Mouse (Mus musculus) cortical plate, adult 2 months (tissue): ENCODE results near the gene Gsg1l. TPM values are rescaled to one million over a fixed set of nuclear protein-coding genes. Genes with fewer than 3 reads are reported as not detected.

Experiments
- H3K27ac ChIP-seq: fragments of 200-500 bp; 2 replicates; pipeline ENCODE4 v1.5.1; 2012; ENCODE audit warnings: low read length, control low read depth, inconsistent platforms; ENCODE audit not compliant: insufficient read depth
- H3K4me1 ChIP-seq: fragments of 200-500 bp; 2 replicates; pipeline ENCODE4 v1.6.1; 2011; ENCODE audit warnings: low read length; ENCODE audit not compliant: control insufficient read depth, insufficient read depth
- H3K4me3 ChIP-seq: fragments of 200-500 bp; 2 replicates; pipeline ENCODE4 v1.5.1; 2011; ENCODE audit warnings: mild to moderate bottlenecking, low read length, control low read depth; ENCODE audit not compliant: insufficient read depth
- CTCF ChIP-seq: fragments of 200-500 bp; IDR thresholded peaks from 2 replicates; pipeline ENCODE4 v1.5.1; 2011; ENCODE audit warnings: mild to moderate bottlenecking, control low read depth, low read length; ENCODE audit not compliant: insufficient read depth; ENCODE audit errors: extremely low read depth
- POLR2A ChIP-seq: fragments of 200-500 bp; IDR thresholded peaks from 2 replicates; pipeline ENCODE4 v1.6.1; 2011; ENCODE audit warnings: mild to moderate bottlenecking, low read length, control low read depth; ENCODE audit not compliant: insufficient read depth; ENCODE audit errors: extremely low read depth
- polyA plus RNA-seq: library from polyadenylated mRNA; depleted of rRNA; stranded (reverse); fragments of >200 nt; gene quantifications from 2 replicates; pipeline ENCODE4 v1.2.3, GENCODE M21; 2012

The Gsg1l gene
- polyA plus RNA-seq, 1 experiment: 69.5 TPM

DNA sequence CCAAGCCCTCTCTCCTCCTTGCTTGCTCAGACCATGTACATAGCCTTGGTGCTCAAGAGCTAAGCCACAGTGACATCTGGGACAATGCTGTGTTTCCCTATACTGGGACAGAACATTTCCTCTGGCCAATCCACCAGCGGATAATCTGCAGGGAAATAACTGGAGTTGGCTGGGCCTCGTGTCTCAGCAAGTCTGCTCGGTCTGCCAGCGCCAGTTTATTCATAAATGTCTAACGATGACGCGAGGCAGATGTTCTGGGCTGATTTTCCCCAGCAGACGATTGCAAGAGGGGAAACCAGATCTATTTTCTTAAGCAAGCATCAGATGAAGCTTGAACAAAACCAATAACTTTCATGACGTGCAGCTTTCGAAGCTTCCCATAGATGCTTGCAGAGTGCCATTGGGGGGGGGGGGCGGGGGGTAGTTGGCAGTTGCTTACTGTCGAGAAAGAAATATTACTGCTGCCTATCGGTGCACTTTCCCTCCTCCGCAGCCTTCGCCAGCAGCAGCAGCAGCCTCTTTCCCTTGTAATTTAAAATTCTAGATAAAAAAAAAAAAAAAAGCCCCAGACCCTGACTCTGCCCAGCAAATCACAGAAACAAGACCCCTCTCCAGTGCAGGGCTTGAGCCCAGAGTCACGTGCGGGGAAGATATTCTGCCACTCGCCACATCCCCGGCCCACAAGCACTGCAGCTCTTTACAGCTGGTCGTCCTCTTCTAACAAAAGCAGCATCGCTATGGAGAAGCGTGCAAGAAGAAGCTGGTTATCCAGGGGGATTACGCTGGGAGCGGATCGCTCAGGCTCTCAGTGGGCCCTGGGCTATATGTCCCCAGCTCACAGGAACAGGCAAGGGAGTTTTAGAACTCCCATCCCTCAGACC is 43.6 kb downstream of the Gsg1l start:
- TF ChIP-seq POLR2A (no peak), CTCF (no peak)
- Histone ChIP-seq H3K4me1 (peaks cover 8% of the 10 kb centered on the region), H3K4me3 (no peak overlapping the region), H3K27ac (peak overlapping the region; percentile 60)

DNA sequence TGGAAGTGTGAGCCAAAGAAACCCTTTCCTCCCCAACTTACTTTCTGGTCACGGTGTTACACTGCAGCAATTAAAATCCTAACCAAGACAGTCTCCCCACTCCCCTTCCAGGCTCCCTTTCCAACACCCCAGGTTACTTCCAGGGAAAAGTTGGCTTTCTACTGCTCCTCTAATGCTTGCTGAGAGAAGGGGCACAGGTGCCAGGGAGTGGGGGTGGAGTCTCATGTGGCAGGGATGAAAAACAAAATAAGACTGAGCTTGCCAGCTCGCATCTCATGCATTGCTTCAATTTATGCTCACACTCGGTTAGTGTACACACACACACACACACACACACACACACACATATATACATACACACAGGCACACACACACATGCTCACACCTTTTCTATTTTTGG is 46.9 kb downstream of the Gsg1l start:
- no peak for TF ChIP-seq CTCF
- TF ChIP-seq POLR2A: no peak
- no peak overlapping the region for H3K27ac ChIP-seq
- H3K4me1 ChIP-seq: peaks cover 15% of the 10 kb centered on the region
- H3K4me3 ChIP-seq: no peak overlapping the region

DNA sequence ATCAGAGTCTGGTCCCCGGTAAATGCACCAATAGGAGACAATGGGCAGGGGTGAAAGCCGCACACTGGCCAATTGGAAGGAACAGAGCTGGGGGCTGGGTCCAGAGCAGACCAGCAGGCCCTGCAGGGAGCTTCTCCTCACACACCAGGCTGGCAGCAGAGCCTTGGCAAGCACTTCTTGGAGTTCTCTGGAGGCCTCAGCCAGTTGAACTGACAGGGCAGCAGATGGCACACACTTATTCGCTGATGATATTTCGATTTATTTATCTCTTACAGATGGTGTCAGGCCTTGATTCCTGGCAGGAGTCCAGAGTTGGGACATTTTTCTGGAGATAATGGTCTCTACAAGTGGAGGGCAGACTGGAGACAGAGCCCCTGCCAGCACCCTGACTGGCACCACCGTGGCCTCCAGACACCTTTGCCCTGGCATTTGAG is 49.4 kb downstream of the Gsg1l start:
- no peak overlapping the region for H3K27ac ChIP-seq

DNA sequence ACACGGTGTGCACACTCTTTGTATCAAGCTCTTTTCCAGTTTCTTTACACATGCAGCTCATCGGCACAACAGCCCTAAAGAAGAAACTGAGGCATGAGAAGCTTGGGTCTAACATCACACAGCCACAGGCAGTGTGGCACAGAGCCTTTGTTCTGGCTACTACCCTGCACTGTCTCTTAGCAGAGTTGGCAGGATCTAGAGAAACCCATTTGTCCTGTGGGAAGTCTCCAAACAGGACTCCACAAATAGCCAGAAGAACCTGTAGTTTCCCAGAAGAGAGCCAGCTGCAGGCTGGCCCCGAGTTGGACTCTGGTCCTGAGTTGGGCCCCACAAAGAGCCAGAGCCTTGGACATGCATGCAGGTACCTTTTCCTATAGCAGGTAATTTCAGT is 49.9 kb downstream of the Gsg1l start:
- no peak overlapping the region for H3K27ac ChIP-seq
- TF ChIP-seq POLR2A: no peak
- no peak for TF ChIP-seq CTCF
- no peak overlapping the region for H3K4me3 ChIP-seq
- peaks cover 11% of the 10 kb centered on the region for H3K4me1 ChIP-seq

More for the DNA sequence above, 49.4 kb downstream of the Gsg1l start:
- Histone ChIP-seq H3K4me3 (no peak overlapping the region), H3K4me1 (peaks cover 11% of the 10 kb centered on the region)
- TF ChIP-seq POLR2A: no peak
- no peak for TF ChIP-seq CTCF

DNA sequence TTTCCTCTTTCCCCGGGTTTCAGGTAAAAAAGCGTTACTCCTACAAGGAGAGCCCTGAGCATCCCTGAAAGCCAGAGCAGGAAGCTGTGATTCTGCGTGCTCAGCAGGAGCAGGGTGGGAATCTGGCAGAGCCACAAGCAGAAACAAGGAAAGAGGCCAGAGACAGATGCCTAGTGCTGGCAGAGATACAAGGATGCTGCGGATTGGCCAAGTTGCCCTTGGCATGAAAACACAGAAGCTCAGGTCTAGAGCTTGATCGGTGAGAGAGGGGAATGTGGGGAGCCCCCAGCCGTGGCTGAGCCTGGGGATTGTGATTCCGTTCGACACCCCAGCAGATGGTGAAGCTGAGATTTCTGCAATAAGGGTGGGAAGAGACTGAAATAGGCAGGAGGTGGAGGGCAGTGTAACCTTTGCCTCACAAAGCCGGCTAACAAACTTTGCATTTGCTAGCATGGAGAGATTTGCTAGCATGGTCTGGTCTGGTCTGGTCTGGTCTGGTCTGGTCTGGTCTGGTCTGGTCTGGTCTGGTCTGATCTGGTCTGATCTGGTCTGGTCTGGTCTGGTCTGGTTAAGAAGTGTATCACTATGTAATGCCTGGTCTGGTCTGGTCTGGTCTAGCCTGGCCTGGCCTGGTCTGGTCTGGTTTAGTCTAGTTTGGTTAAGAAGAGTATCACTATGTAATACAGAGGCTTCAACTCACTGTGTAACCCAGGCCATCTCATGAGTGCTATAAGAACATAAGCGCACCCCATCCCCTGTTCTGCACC is 50.4 kb downstream of the Gsg1l start:
- no peak for TF ChIP-seq CTCF
- no peak for TF ChIP-seq POLR2A
- Histone ChIP-seq H3K4me3 (no peak overlapping the region), H3K27ac (no peak overlapping the region), H3K4me1 (peaks cover 11% of the 10 kb centered on the region)

DNA sequence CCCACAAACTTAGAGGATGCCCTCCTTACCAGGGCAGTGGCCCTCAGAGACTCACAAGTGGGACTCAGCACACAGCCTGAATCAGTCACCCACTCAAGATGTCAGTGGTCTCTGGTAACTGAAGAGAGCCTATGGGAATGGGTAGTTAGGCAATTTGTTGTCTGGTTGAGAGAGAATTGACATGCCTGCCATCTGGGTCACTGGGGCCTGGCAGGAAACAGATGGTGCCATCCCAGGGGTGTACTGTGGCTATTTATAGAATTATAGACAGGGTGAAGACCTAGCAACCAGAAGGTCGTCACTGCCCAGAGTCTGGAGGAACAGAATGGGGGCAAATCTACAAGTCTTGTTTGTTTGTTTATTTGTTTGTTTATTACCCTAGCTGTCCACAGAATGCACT is 54.8 kb downstream of the Gsg1l start:
- TF ChIP-seq CTCF (no peak), POLR2A (no peak)
- H3K4me1 ChIP-seq: peaks cover 7% of the 10 kb centered on the region
- H3K27ac ChIP-seq: no peak overlapping the region
- no peak overlapping the region for H3K4me3 ChIP-seq

DNA sequence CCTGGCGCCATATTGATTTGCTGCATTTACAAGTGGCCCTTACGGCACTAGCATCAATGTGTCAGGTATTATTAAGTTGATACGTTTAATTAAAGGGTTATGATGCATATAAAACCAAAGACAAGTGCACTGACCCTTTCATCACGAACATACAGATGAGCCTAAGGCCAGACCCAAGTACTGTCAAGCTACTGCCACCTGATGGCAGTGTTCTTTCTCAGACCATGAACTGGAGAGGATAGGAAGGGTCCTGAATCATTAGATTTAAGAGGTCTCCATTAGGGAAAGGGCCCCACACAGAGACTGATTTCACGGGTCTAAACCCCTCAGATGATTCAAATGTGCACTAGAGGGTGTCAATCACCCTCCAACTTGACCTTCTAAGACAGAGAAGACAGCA is 55.6 kb downstream of the Gsg1l start:
- H3K4me3 ChIP-seq: no peak overlapping the region
- no peak overlapping the region for H3K27ac ChIP-seq
- H3K4me1 ChIP-seq: peaks cover under 1% of the 10 kb centered on the region
- TF ChIP-seq POLR2A (no peak), CTCF (peak; percentile 36; the same call in 1 of the 2 replicates)

DNA sequence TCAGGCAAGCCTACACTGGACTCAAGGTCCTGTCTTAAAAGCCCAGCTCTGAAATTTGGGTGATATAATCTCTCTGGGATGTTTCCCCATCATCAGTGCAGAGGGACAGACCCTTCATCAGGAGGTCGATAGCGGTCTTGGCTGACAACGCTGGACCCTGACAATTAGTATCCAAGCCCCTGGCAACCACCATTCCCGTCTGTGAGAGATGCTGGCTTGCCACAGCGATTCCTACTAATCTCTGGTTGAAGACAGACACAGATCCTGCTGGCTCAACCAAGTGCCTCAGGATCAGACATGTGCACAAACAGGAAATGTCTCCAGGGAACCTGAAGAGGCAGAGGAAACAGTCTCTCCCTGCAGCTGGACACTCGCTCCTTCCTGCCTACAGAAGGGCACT is 62.2 kb downstream of the Gsg1l start:
- Histone ChIP-seq H3K4me3 (no peak overlapping the region), H3K4me1 (no peaks in the 10 kb centered on the region), H3K27ac (no peak overlapping the region)
- TF ChIP-seq CTCF: no peak
- no peak for TF ChIP-seq POLR2A

DNA sequence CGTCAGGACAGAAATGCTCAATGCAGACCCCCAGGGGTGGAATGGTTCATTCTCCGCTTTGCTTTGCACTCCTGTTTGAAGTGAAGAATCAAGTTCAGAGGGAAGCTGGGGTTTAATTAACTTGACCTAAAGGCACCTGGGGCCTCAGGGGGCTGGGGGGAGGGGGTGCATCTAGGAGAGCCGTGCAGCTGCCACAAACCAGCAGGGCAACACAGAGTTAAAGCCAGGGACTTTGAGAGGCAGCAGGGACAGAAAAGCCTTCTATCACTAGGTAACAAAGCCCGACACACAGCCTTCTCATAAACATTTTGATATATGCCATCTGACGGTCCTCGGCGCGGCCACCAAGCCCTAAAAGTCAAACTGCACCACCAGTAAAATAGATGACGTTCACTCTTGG is 62.9 kb downstream of the Gsg1l start:
- no peak overlapping the region for H3K27ac ChIP-seq
- H3K4me3 ChIP-seq: no peak overlapping the region
- no peaks in the 10 kb centered on the region for H3K4me1 ChIP-seq
- no peak for TF ChIP-seq POLR2A
- TF ChIP-seq CTCF: no peak
